Mouse (Mus musculus): Measurements from ENCODE around the gene Yy1. TPM values are rescaled to one million over a fixed set of nuclear protein-coding genes. Genes with fewer than 3 reads are reported as not detected.
A peak's percentile ranks its signal among the peaks of the same experiment; 100 is the strongest.

Gene Yy1
- 23.9 and 26.3 TPM in 2 replicates for polyA plus RNA-seq (2012; rRNA removed)

DNA sequence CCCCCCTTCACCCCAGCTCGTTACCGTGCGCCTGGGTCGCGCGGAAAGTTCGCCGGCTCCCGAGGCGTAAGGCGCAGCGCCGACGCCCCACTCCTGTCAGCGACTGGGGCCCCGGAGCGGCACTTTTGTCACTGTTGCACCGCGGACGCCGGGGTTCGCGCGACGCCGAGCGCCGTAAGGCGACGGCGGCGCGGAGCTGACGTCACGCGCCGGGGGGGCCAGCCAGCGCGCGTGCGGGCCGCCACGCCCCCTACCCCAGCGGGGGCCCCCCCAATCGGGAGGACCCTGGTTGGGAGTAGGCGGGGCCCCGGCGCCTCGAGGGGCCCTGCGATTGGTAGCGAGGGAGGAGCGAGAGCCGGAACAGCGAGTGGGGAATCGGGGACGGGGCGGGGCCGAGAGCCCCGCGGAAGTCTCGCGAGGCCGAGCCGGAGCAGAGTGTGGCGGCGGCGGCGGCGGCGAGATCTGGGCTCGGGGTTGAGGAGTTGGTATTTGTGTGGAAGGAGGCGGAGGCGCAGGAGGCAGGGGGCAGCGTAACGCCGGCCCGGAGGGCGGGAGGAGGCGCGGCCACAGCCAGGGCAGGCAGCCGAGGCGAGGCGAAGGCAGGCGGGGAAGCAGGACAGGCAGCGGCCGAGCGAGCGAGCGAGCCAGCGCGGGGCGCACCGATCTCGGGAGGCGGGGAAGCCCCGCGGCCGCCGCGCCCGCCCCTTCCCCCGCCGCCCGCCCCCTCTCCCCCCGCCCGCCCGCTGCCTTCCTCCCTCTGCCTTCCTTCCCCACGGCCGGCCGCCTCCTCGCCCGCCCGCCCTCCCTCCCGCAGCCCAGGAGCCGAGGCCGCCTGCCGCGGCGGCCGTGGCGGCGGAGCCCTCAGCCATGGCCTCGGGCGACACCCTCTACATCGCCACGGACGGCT is at the start of gene Yy1:
Gene Yy1, plus strand, starts transcription at position 428 of the 907 bp plus-strand sequence.
- WGBS: under 1% methylated on average over 84 of the region's 127 CpGs
- H3K4me1 ChIP-seq (ENCODE audit: control insufficient read depth, insufficient read depth, low read length): no peaks in the 10 kb centered on the region; the same call in 1 of the 2 replicates
- peak; percentile 97 to 99 for DNase-seq
- H3K27me3 ChIP-seq (ENCODE audit: control insufficient read depth, insufficient read depth, low read length): no peaks in the 10 kb centered on the region
- TF ChIP-seq CTCF (IDR thresholded peaks at IDR 0.05; ENCODE audit: borderline replicate concordance, insufficient read depth, low read depth, low read length): no peak
- TF ChIP-seq POLR2A (IDR thresholded peaks at IDR 0.05; ENCODE audit: borderline replicate concordance, insufficient read depth, low read length): peak; percentile 58
- H3K27ac ChIP-seq (ENCODE audit: insufficient read depth, low read length): peak within 1 kb of the TSS; percentile 92
- peak within 1 kb of the TSS; percentile 100 for H3K4me3 ChIP-seq (replicated peaks; ENCODE audit: insufficient read depth, low read depth, low read length)

DNA sequence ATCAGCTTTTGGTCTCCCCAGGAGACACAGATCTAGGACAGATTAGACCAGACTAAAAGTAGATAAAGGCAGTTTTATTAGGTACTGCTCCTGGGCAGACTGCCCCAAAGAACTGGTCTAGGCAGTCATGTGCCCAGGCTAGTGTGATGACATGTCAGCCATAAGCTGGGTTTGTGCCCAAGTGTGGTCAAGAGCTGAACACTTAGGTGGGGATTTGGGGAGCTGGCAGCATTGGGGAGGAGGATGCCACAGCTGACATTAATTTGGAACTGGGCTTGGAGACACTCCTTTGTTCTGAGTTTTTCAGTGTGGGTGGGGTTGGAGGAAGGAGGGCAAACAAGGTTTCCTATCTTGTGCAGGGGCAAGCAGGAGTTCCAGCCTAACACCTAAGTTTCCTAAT is 46.8 kb upstream of the Yy1 start:
- Histone ChIP-seq H3K4me1 (ENCODE audit: control insufficient read depth, insufficient read depth, low read length) (no peaks in the 10 kb centered on the region), H3K27ac (ENCODE audit: insufficient read depth, low read length) (no peak overlapping the region), H3K4me3 (replicated peaks; ENCODE audit: insufficient read depth, low read depth, low read length) (no peak overlapping the region), H3K27me3 (ENCODE audit: control insufficient read depth, insufficient read depth, low read length) (no peaks in the 10 kb centered on the region)
- TF ChIP-seq CTCF (IDR thresholded peaks at IDR 0.05; ENCODE audit: borderline replicate concordance, insufficient read depth, low read depth, low read length) (no peak), POLR2A (IDR thresholded peaks at IDR 0.05; ENCODE audit: borderline replicate concordance, insufficient read depth, low read length) (no peak)
- DNase-seq: no peak

DNA sequence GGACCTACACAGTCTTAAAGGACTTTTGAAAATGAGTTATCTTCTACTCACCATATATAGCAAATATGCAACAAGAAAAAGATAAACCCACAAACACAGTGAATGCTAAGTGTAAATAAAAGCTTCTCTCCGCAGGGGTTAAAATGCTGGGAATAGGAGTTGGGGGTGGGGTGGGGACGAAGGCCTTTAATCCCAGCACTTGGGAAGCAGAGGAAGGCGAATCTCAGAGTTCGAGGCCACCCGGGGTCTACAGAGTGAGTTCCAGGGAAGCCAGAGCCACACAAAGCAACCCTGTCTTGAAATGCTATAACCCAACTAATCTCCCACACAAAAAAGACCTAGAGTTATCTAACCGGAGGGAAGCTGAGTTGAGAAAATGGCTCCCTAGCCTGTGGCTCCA is 43.8 kb upstream of the Yy1 start:
- no peak for TF ChIP-seq CTCF (IDR thresholded peaks at IDR 0.05; ENCODE audit: borderline replicate concordance, insufficient read depth, low read depth, low read length)
- no peak for TF ChIP-seq POLR2A (IDR thresholded peaks at IDR 0.05; ENCODE audit: borderline replicate concordance, insufficient read depth, low read length)
- WGBS: 62% methylated on average over 6 of the region's 6 CpGs

DNA sequence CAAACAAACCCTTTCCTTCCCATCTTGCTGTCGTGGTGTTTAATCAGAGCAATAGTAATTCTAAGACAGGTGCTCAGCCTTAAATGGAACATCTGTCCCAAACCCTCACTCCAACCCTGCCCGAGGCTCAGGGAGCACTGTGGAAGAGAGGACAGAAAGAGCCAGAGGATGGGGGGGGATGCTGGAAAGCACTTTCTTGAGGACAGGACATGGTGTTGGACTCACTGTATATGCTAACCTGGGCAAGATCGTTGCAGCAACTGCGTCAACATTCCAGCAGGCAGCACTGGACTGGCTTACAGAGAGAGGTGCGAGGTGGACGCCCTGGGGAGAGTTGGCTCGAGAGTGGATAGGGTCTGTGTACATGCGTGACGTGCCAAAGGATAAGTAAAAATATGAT is 43.3 kb upstream of the Yy1 start:
- DNase-seq: no peak
- H3K27ac ChIP-seq (ENCODE audit: insufficient read depth, low read length): no peak overlapping the region
- no peak overlapping the region for H3K4me3 ChIP-seq (replicated peaks; ENCODE audit: insufficient read depth, low read depth, low read length)
- H3K27me3 ChIP-seq (ENCODE audit: control insufficient read depth, insufficient read depth, low read length): no peaks in the 10 kb centered on the region
- TF ChIP-seq POLR2A (IDR thresholded peaks at IDR 0.05; ENCODE audit: borderline replicate concordance, insufficient read depth, low read length): no peak
- TF ChIP-seq CTCF (IDR thresholded peaks at IDR 0.05; ENCODE audit: borderline replicate concordance, insufficient read depth, low read depth, low read length): no peak
- no peaks in the 10 kb centered on the region for H3K4me1 ChIP-seq (ENCODE audit: control insufficient read depth, insufficient read depth, low read length)
- WGBS: 78% methylated on average over 9 of the region's 9 CpGs

More for the DNA sequence above, 43.8 kb upstream of the Yy1 start:
- Histone ChIP-seq H3K4me1 (ENCODE audit: control insufficient read depth, insufficient read depth, low read length) (no peaks in the 10 kb centered on the region), H3K27ac (ENCODE audit: insufficient read depth, low read length) (no peak overlapping the region), H3K4me3 (replicated peaks; ENCODE audit: insufficient read depth, low read depth, low read length) (no peak overlapping the region), H3K27me3 (ENCODE audit: control insufficient read depth, insufficient read depth, low read length) (no peaks in the 10 kb centered on the region)
- no peak for DNase-seq

DNA sequence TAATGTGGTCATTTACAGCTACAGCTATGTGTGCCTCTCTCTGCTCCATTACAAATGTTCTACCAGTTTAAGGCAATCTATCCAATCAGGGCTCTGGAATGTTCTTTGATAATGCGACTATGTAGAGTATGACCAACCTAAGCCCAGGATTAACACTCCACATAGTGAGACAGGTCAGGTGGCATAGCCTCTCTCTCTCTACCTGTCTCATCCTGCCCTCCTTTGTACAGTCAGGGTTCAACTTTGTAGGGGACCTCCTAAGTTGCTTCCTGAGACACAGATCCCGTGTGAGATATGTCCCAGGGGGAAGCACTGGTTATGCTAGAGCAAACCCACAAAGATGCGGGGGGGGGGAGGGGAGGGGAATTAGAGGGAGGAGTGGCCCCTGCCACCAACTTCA is 42.5 kb upstream of the Yy1 start:
- 70% methylated on average over 3 of the region's 3 CpGs for WGBS
- TF ChIP-seq POLR2A (IDR thresholded peaks at IDR 0.05; ENCODE audit: borderline replicate concordance, insufficient read depth, low read length) (no peak), CTCF (IDR thresholded peaks at IDR 0.05; ENCODE audit: borderline replicate concordance, insufficient read depth, low read depth, low read length) (no peak)
- no peak overlapping the region for H3K4me3 ChIP-seq (replicated peaks; ENCODE audit: insufficient read depth, low read depth, low read length)
- no peaks in the 10 kb centered on the region for H3K4me1 ChIP-seq (ENCODE audit: control insufficient read depth, insufficient read depth, low read length)
- no peak for DNase-seq
- no peak overlapping the region for H3K27ac ChIP-seq (ENCODE audit: insufficient read depth, low read length)
- no peaks in the 10 kb centered on the region for H3K27me3 ChIP-seq (ENCODE audit: control insufficient read depth, insufficient read depth, low read length)

DNA sequence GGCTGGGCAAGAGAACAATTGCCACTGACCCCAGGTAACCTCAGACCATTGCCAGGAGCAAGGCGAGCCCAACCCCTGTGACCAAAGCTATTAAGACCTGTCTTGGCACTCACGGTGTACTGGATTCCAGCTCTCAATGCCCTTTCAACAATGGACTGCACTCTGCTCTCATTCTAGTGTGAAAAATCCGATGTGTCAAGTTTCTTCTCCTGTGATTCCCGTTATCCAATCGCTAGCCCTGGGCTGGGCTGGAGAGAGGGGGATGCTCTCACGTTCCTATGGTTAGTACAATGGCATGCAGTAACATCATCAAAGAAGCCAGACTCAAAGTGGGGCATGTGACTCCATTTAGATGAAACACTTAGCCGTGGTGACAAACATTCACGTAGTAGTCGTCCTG is 41.0 kb upstream of the Yy1 start:
- DNase-seq: no peak
- H3K27ac ChIP-seq (ENCODE audit: insufficient read depth, low read length): no peak overlapping the region
- H3K4me1 ChIP-seq (ENCODE audit: control insufficient read depth, insufficient read depth, low read length): no peaks in the 10 kb centered on the region
- WGBS: 16% methylated on average over 9 of the region's 9 CpGs
- H3K27me3 ChIP-seq (ENCODE audit: control insufficient read depth, insufficient read depth, low read length): no peaks in the 10 kb centered on the region
- TF ChIP-seq CTCF (IDR thresholded peaks at IDR 0.05; ENCODE audit: borderline replicate concordance, insufficient read depth, low read depth, low read length) (no peak), POLR2A (IDR thresholded peaks at IDR 0.05; ENCODE audit: borderline replicate concordance, insufficient read depth, low read length) (no peak)
- H3K4me3 ChIP-seq (replicated peaks; ENCODE audit: insufficient read depth, low read depth, low read length): no peak overlapping the region

DNA sequence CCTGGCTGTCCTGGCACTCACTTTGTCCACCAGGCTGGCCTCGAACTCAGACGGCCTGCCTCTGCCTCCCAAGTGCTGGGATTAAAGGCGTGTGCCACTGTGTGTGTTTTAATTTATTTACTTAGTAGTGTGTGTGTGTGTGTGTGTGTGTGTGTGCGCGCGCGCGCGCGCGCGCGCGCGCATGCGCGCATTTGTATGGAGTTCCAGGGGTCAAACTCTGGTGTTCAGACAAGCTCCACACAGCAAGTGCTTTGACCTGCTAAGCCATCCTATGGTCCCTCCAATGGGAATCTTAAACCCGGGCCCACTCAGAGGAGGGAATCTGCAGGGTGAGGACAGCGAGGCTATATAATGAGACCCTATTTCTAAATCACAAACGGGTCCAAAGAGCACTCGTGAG is 37.6 kb upstream of the Yy1 start:
- no peaks in the 10 kb centered on the region for H3K4me1 ChIP-seq (ENCODE audit: control insufficient read depth, insufficient read depth, low read length)
- WGBS: 90% methylated on average over 21 of the region's 21 CpGs
- TF ChIP-seq CTCF (IDR thresholded peaks at IDR 0.05; ENCODE audit: borderline replicate concordance, insufficient read depth, low read depth, low read length): no peak
- TF ChIP-seq POLR2A (IDR thresholded peaks at IDR 0.05; ENCODE audit: borderline replicate concordance, insufficient read depth, low read length): no peak
- no peak for DNase-seq
- no peaks in the 10 kb centered on the region for H3K27me3 ChIP-seq (ENCODE audit: control insufficient read depth, insufficient read depth, low read length)
- H3K27ac ChIP-seq (ENCODE audit: insufficient read depth, low read length): no peak overlapping the region
- H3K4me3 ChIP-seq (replicated peaks; ENCODE audit: insufficient read depth, low read depth, low read length): no peak overlapping the region

DNA sequence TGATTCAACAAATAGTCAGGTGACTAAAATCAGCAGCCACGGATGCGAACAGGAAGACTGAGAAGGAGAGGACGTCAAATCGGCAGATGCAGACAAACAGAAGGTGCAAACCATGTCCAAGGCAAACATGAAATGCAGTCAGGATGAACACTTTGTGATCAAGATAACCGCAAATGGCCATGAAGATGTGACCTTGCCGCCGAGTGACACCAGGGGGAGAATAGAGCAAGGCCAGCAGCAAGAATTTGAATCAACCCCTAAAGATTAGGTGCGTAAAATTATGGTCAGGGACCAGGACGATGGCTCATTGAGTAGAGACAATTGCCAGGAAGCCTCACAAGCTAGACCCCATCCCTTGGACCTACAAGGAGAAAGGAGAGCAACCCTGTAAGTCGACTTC is 36.2 kb upstream of the Yy1 start:
- 92% methylated on average over 10 of the region's 10 CpGs for WGBS
- Histone ChIP-seq H3K27ac (ENCODE audit: insufficient read depth, low read length) (no peak overlapping the region), H3K4me1 (ENCODE audit: control insufficient read depth, insufficient read depth, low read length) (no peaks in the 10 kb centered on the region), H3K27me3 (ENCODE audit: control insufficient read depth, insufficient read depth, low read length) (no peaks in the 10 kb centered on the region), H3K4me3 (replicated peaks; ENCODE audit: insufficient read depth, low read depth, low read length) (no peak overlapping the region)
- no peak for DNase-seq
- TF ChIP-seq CTCF (IDR thresholded peaks at IDR 0.05; ENCODE audit: borderline replicate concordance, insufficient read depth, low read depth, low read length) (no peak), POLR2A (IDR thresholded peaks at IDR 0.05; ENCODE audit: borderline replicate concordance, insufficient read depth, low read length) (no peak)

Data from cerebellum, adult 2 months (tissue).